Mouse (Mus musculus) limb, embryonic 14.5 days (tissue): ENCODE data around the gene Rph3al. TPM values are rescaled to one million over a fixed set of nuclear protein-coding genes. Genes with fewer than 3 reads are reported as not detected.

Experiments
- ATAC-seq: fragments of 200-750 bp; cut with Nextera tagmentation; 2 replicates; pipeline ENCODE4 v1.8.0; 2017; ENCODE audit warnings: low read depth, moderate number of reproducible peaks, moderate TSS enrichment; ENCODE audit not compliant: low FRiP score
- DNase-seq: peaks from one replicate; pipeline ENCODE4 v3.0.0-alpha.2; 2015; ENCODE audit warnings: low spot score
- H3K27ac ChIP-seq: fragments of 300-500 bp; sonication (generic); replicated peaks from 2 replicates; pipeline ENCODE4 v1.5.1; 2014; ENCODE audit warnings: low read depth, mild to moderate bottlenecking, low read length, moderate library complexity, mixed read lengths
- H3K27me3 ChIP-seq: fragments of 300-500 bp; sonication (generic); 2 replicates; pipeline ENCODE4 v1.6.1; 2014; ENCODE audit warnings: low read length, mixed read lengths; ENCODE audit not compliant: control insufficient read depth, insufficient read depth
- H3K36me3 ChIP-seq: fragments of 300-500 bp; sonication (generic); 2 replicates; pipeline ENCODE4 v1.6.1; 2014; ENCODE audit warnings: mild to moderate bottlenecking, low read length, moderate library complexity, mixed read lengths; ENCODE audit not compliant: control insufficient read depth, insufficient read depth
- H3K4me1 ChIP-seq: fragments of 300-500 bp; sonication (generic); 2 replicates; pipeline ENCODE4 v1.6.1; 2014; ENCODE audit warnings: antibody characterized with exemption, low read length, mixed read lengths; ENCODE audit not compliant: control insufficient read depth, insufficient read depth
- H3K4me2 ChIP-seq: fragments of 300-500 bp; sonication (generic); replicated peaks from 2 replicates; pipeline ENCODE4 v1.6.1; 2014; ENCODE audit warnings: low read depth, mild to moderate bottlenecking, low read length, moderate library complexity; ENCODE audit not compliant: severe bottlenecking
- H3K4me3 ChIP-seq: fragments of 300-500 bp; sonication (generic); replicated peaks from 2 replicates; pipeline ENCODE4 v1.5.1; 2014; ENCODE audit warnings: low read length
- H3K9ac ChIP-seq: fragments of 300-500 bp; sonication (generic); 2 replicates; pipeline ENCODE4 v1.6.1; 2014; ENCODE audit warnings: mild to moderate bottlenecking, low read depth, low read length, moderate library complexity; ENCODE audit not compliant: severe bottlenecking
- H3K9me3 ChIP-seq: fragments of 300-500 bp; sonication (generic); 2 replicates; pipeline ENCODE4 v1.6.1; 2016; ENCODE audit warnings: low read length; ENCODE audit not compliant: control insufficient read depth
- POLR2A ChIP-seq: fragments of 200-500 bp; IDR thresholded peaks from 2 replicates; pipeline ENCODE4 v1.8.0; 2012; ENCODE audit warnings: inconsistent platforms, mild to moderate bottlenecking, moderate library complexity, borderline replicate concordance; ENCODE audit not compliant: insufficient read depth, insufficient read length; ENCODE audit errors: extremely low read depth
- WGBS: fragments of 180-500 bp; shearing (Covaris S2); extraction: QIAGEN DNeasy Blood & Tissue Kit; methylation state at CpG from one replicate; pipeline ENCODE4 v1.1.7; 2014; 5-methylcytosine and 5-hydroxymethylcytosine counted together
- polyA plus RNA-seq, 2 experiments: library from polyadenylated mRNA; depleted of rRNA in 1 of 2; stranded (reverse) in 1 of 2; unstranded in 1 of 2; fragments of >200 nt; fragmentation: Nextera tagmentation in 1 of 2; extraction: Ambion mirVana in 1 of 2; gene quantifications; 2 replicates each; pipeline versions ENCODE4 v1.2.1 to v1.2.3; 2012 to 2014

Gene Rph3al
- polyA plus RNA-seq, 2 experiments: 2.2 to 2.4 TPM

GRCm38 (mm10) chr11:75937370-75937871 lies 808 bp downstream of the Rph3al start:
- no peak for TF ChIP-seq POLR2A
- no peaks in the 10 kb centered on the region for H3K9me3 ChIP-seq
- ATAC-seq (peak; percentile 88; the same call in 1 of the 2 replicates), DNase-seq (peak; percentile 68)
- no peaks in the 10 kb centered on the region for H3K36me3 ChIP-seq
- no peak overlapping the region for H3K4me3 ChIP-seq
- peaks cover 21% of the 10 kb centered on the region for H3K4me1 ChIP-seq
- no peak overlapping the region for H3K4me2 ChIP-seq
- H3K27ac ChIP-seq: peak overlapping the region; percentile 65
- 37% methylated on average over 6 of the region's 6 CpGs for WGBS
- no peaks in the 10 kb centered on the region for H3K27me3 ChIP-seq
- peak overlapping the region; percentile 14; the same call in 1 of the 2 replicates for H3K9ac ChIP-seq

DNA sequence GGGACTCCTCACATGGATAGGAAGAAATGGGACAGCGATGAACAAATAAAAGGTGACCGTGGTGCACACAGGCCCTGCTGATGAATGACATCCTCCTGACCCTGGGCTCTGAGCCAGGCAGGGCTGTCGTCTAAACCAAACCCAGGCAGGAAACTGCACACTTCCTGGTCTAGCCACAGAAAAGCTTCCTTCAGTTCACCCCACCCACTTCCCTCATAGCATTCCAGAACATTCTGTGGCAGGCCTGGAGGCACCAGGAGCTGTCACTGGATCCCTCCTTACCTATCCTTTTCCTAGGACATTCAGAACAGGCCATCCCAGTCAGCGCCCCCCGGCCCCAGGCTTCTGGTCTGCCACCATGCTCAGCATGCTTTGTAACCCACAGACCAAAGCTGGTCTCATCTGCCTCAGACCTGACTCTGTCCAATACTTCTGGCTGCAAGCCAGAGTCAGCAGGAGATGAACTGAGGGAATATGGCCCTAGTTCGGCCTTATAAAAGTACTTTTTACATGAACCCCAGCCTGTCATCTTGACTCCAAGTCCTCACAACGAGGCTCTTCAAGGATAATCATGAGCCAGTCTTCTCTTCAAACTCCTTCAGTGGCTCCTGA lies 2.3 kb downstream of the Rph3al start:
- ATAC-seq (no peak), DNase-seq (peak; percentile 63)
- Histone ChIP-seq H3K27me3 (no peaks in the 10 kb centered on the region), H3K36me3 (no peaks in the 10 kb centered on the region), H3K27ac (no peak overlapping the region), H3K9ac (no peak overlapping the region), H3K4me3 (no peak overlapping the region), H3K4me2 (no peak overlapping the region), H3K9me3 (no peaks in the 10 kb centered on the region), H3K4me1 (peaks cover 22% of the 10 kb centered on the region)
- 46% methylated on average over 7 of the region's 7 CpGs for WGBS
- TF ChIP-seq POLR2A: no peak

DNA sequence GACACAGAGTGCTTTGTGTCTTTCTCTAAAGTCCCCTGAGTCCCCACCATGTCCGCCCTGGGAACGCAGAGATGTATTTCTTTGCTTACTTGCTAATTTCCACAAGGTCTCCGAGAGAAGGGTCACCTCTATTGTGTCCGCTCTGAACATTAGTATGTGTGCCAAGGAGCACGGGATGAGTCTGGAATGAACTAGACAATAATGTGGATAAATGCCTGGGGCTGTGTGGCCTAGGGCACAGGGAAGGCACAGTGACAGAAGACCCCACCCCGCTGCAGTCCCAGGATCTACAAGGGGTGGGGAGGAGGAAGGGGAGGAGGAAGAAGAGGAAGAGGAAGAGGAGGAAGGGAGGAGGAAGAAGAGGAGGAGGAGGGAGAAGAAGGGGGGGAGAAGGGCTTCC lies 3.8 kb downstream of the Rph3al start:
- ATAC-seq: no peak
- H3K9me3 ChIP-seq: no peaks in the 10 kb centered on the region
- H3K27ac ChIP-seq: no peak overlapping the region
- no peak overlapping the region for H3K4me2 ChIP-seq
- TF ChIP-seq POLR2A: no peak
- WGBS: 82% methylated on average over 6 of the region's 6 CpGs
- no peaks in the 10 kb centered on the region for H3K27me3 ChIP-seq
- peaks cover 23% of the 10 kb centered on the region for H3K4me1 ChIP-seq
- DNase-seq: no peak
- H3K36me3 ChIP-seq: no peaks in the 10 kb centered on the region
- H3K4me3 ChIP-seq: no peak overlapping the region
- no peak overlapping the region for H3K9ac ChIP-seq

DNA sequence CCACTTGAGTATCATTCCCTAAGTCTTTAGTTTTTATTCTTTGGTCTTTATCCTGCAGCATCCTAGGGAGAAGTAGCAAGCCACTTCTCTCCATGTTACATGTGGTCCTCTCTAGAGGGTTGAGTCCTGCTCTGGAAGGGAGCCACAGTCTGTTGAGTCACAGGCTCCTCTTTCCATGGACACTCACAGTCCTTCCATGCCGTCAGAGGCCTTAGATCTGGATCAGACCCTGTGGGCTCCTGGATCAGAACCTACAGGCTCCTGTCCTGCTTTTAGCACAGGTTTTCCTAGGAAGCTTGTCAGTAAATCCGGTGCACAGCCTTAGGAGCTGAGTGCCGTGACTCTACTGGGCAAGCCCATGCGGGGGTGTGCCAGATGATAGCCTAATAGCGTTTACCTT lies 4.9 kb downstream of the Rph3al start:
- Histone ChIP-seq H3K9ac (no peak overlapping the region), H3K4me1 (peaks cover 17% of the 10 kb centered on the region), H3K4me3 (no peak overlapping the region), H3K36me3 (no peaks in the 10 kb centered on the region), H3K27ac (no peak overlapping the region), H3K4me2 (no peak overlapping the region), H3K27me3 (no peaks in the 10 kb centered on the region), H3K9me3 (no peaks in the 10 kb centered on the region)
- WGBS: 80% methylated on average over 5 of the region's 5 CpGs
- no peak for DNase-seq
- no peak for ATAC-seq
- TF ChIP-seq POLR2A: no peak

GRCm38 (mm10) chr11:75930911-75931678 lies 7.1 kb downstream of the Rph3al start:
- Histone ChIP-seq H3K4me1 (peaks cover 15% of the 10 kb centered on the region), H3K27ac (0 out of 2 replicates have a peak overlapping the region, but pooled peaks have one; percentile 46), H3K4me3 (no peak overlapping the region), H3K4me2 (no peak overlapping the region), H3K36me3 (no peaks in the 10 kb centered on the region), H3K27me3 (no peaks in the 10 kb centered on the region), H3K9me3 (no peaks in the 10 kb centered on the region), H3K9ac (no peak overlapping the region)
- ATAC-seq: no peak
- no peak for DNase-seq
- WGBS: 23% methylated on average over 11 of the region's 11 CpGs
- no peak for TF ChIP-seq POLR2A
